Mouse (Mus musculus) 416B (cell line): ENCODE measurements at regions not wholly inside any gene's neighbourhood (a gene's known extent, or its start where the extent isn't known, plus 50 kb on each side); places are given as distances from the start of the nearest gene placed in this dataset.

Source experiments
- DNase-seq: peaks from one replicate; pipeline ENCODE4 v3.0.0; 2011; ENCODE audit warnings: low read depth

DNA sequence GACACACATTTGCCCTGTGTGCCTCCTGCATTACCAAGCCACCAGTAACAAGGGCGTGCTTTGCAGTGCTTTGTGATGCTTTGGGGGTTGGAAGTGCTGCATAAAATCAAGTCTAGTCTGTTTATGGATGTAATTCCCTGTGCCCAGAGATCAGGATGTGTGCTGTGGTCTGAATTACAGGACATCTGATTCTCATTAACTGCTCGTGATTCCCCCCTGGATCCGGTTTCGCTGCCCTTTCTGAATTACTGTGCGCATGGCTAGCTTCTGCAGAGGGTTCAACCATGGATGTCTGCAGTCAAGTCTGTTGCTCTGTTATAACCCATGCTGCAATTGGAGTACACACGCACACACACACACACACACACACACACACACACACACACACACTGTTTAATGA lies 52.5 kb upstream of the Magi1 start:
- no peak for DNase-seq
